Mouse (Mus musculus): ENCODE data around the gene Unc79. TPM values are rescaled to one million over a fixed set of nuclear protein-coding genes. Genes with fewer than 3 reads are reported as not detected.

Unc79 gene
- polyA plus RNA-seq, 1 experiment from 2014 or later, result 11.3 TPM

GRCm38 (mm10) chr12:103223671-103224070 lies 275.0 kb downstream of the Unc79 start:
- Histone ChIP-seq H3K9me3 (ENCODE audit: control insufficient read depth, low read length) (no peaks in the 10 kb centered on the region), H3K4me2 (replicated peaks) (no peak overlapping the region), H3K4me3 (replicated peaks; ENCODE audit: low read length) (no peak overlapping the region), H3K27me3 (ENCODE audit: control insufficient read depth, insufficient read depth, low read length) (no peaks in the 10 kb centered on the region), H3K4me1 (replicated peaks; ENCODE audit: control insufficient read depth, insufficient read depth, low read length) (no peaks in the 10 kb centered on the region), H3K27ac (no peak overlapping the region), H3K36me3 (replicated peaks; ENCODE audit: control insufficient read depth, insufficient read depth) (no peaks in the 10 kb centered on the region), H3K9ac (no peak overlapping the region)
- no peak for ATAC-seq (ENCODE audit: low FRiP score)
- 90% methylated on average over 9 of the region's 9 CpGs for WGBS
- no peak for DNase-seq (ENCODE audit: low spot score)

- no peaks in the 10 kb centered on the region for H3K27me3 ChIP-seq (ENCODE audit: control insufficient read depth, insufficient read depth, low read length)
- H3K4me2 ChIP-seq (replicated peaks), result no peak overlapping the region
- no peaks in the 10 kb centered on the region for H3K4me1 ChIP-seq (replicated peaks; ENCODE audit: control insufficient read depth, insufficient read depth, low read length)
- H3K36me3 ChIP-seq (replicated peaks; ENCODE audit: control insufficient read depth, insufficient read depth), result no peaks in the 10 kb centered on the region
- DNase-seq (ENCODE audit: low spot score), result no peak
- no peak for ATAC-seq (ENCODE audit: low FRiP score)
- H3K9me3 ChIP-seq (ENCODE audit: control insufficient read depth, low read length), result no peaks in the 10 kb centered on the region
- H3K4me3 ChIP-seq (replicated peaks; ENCODE audit: low read length), result no peak overlapping the region
- no peak overlapping the region for H3K9ac ChIP-seq
- no peak overlapping the region for H3K27ac ChIP-seq
- 84% methylated on average over 4 of the region's 4 CpGs for WGBS
Measured at GRCm38 (mm10) chr12:103226121-103226520, 277.5 kb downstream of the Unc79 start.

- H3K27ac ChIP-seq, result no peak overlapping the region
- no peaks in the 10 kb centered on the region for H3K27me3 ChIP-seq (ENCODE audit: control insufficient read depth, insufficient read depth, low read length)
- no peaks in the 10 kb centered on the region for H3K36me3 ChIP-seq (replicated peaks; ENCODE audit: control insufficient read depth, insufficient read depth)
- H3K9me3 ChIP-seq (ENCODE audit: control insufficient read depth, low read length), result no peaks in the 10 kb centered on the region
- no peaks in the 10 kb centered on the region for H3K4me1 ChIP-seq (replicated peaks; ENCODE audit: control insufficient read depth, insufficient read depth, low read length)
- H3K4me2 ChIP-seq (replicated peaks), result no peak overlapping the region
- no peak for DNase-seq (ENCODE audit: low spot score)
- no peak for ATAC-seq (ENCODE audit: low FRiP score)
- no peak overlapping the region for H3K4me3 ChIP-seq (replicated peaks; ENCODE audit: low read length)
- H3K9ac ChIP-seq, result no peak overlapping the region
- 86% methylated on average over 4 of the region's 4 CpGs for WGBS
Measured at GRCm38 (mm10) chr12:103229058-103229457, 280.4 kb downstream of the Unc79 start.

Small RNAs within 50 kb of the gene (microRNA-seq; reads per million reads assigned to microRNA genes)
- not detected for gene Gm44324

Other genes starting within 250 kb of the Unc79 start
- 31.6 and 35.0 TPM in 2 replicates for gene Itpk1, start 243.9 kb upstream of the Unc79 start, polyA plus RNA-seq (2014; fragmentation: Nextera tagmentation; extraction: Ambion mirVana)
- 64.6 and 67.3 TPM in 2 replicates for gene Moap1, start 205.2 kb upstream of the Unc79 start, polyA plus RNA-seq (2014; fragmentation: Nextera tagmentation; extraction: Ambion mirVana)
- gene Tmem251, start 205.1 kb upstream of the Unc79 start, polyA plus RNA-seq (2014; fragmentation: Nextera tagmentation; extraction: Ambion mirVana), result 11.9 and 12.8 TPM in 2 replicates
- gene Gm28051, start 191.1 kb upstream of the Unc79 start, polyA plus RNA-seq (2014; fragmentation: Nextera tagmentation; extraction: Ambion mirVana), result not detected in 2 replicates
- gene Gon7, start 191.1 kb upstream of the Unc79 start, polyA plus RNA-seq (2014; fragmentation: Nextera tagmentation; extraction: Ambion mirVana), result 40.2 and 45.7 TPM in 2 replicates
- 44.8 and 48.6 TPM in 2 replicates for gene Ubr7, start 190.9 kb upstream of the Unc79 start, polyA plus RNA-seq (2014; fragmentation: Nextera tagmentation; extraction: Ambion mirVana)
- gene Gm20604, start 190.2 kb upstream of the Unc79 start, polyA plus RNA-seq (2014; fragmentation: Nextera tagmentation; extraction: Ambion mirVana), result 49.5 and 50.7 TPM in 2 replicates
- gene Btbd7, start 70.4 kb upstream of the Unc79 start, polyA plus RNA-seq (2014; fragmentation: Nextera tagmentation; extraction: Ambion mirVana), result 14.6 and 14.9 TPM in 2 replicates
- not detected in 2 replicates for gene Cox8c, start 49.5 kb upstream of the Unc79 start, polyA plus RNA-seq (2014; fragmentation: Nextera tagmentation; extraction: Ambion mirVana)